Mouse (Mus musculus): Measurements from ENCODE around the gene Slc35f4. TPM values are rescaled to one million over a fixed set of nuclear protein-coding genes. Genes with fewer than 3 reads are reported as not detected.

The Slc35f4 gene
- total and polyA plus RNA-seq, 2 experiments, result not detected

- H3K4me3 ChIP-seq (ENCODE audit: insufficient read depth, low read depth, low read length), result no peak overlapping the region
- H3K79me2 ChIP-seq (ENCODE audit: control insufficient read depth, insufficient read depth, low read length), result no peaks in the 10 kb centered on the region
- no peak for DNase-seq (ENCODE audit: extremely low read depth, low read depth, low spot score)
- 53% methylated on average over 2 of the region's 2 CpGs for WGBS
- no peak overlapping the region for H3K27ac ChIP-seq (replicated peaks; ENCODE audit: insufficient read depth, low read depth, low read length)
- H3K9ac ChIP-seq (ENCODE audit: low read depth, low read length), result no peak overlapping the region
- no peaks in the 10 kb centered on the region for H3K4me1 ChIP-seq (ENCODE audit: control insufficient read depth, insufficient read depth, low read length)
- H3K36me3 ChIP-seq (ENCODE audit: control insufficient read depth, insufficient read depth, low read length), result no peaks in the 10 kb centered on the region
- TF ChIP-seq CTCF (IDR thresholded peaks at IDR 0.05; ENCODE audit: low read depth, low read length), result no peak
- TF ChIP-seq POLR2A (IDR thresholded peaks at IDR 0.05; ENCODE audit: extremely low read depth, insufficient read depth, low read length), result no peak
- H3K27me3 ChIP-seq (ENCODE audit: control insufficient read depth, insufficient read depth, low read length), result no peaks in the 10 kb centered on the region
Observed at GRCm38 (mm10) chr14:49461761-49462160, 64.1 kb downstream of the Slc35f4 start.

DNA sequence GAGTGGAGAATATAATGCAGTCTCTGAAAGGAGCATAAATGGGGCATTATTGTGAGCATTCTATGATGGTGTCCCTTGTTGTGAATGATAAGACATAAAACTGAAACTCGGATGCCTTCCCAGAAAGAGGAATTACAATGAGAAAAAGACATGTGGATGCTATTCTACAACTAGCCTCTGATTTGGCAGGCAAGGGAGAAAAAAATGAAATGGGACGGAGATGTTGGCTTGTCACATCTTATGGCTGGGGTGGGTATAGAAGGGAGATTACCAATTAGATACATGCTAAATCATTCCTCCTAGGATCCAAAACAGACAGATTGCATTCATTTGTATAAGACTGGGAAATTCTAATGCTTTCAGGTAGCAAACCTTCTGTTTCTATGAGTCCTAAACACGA lies 65.0 kb downstream of the Slc35f4 start:
- TF ChIP-seq POLR2A (IDR thresholded peaks at IDR 0.05; ENCODE audit: extremely low read depth, insufficient read depth, low read length), result no peak
- TF ChIP-seq CTCF (IDR thresholded peaks at IDR 0.05; ENCODE audit: low read depth, low read length), result no peak
- no peak for DNase-seq (ENCODE audit: extremely low read depth, low read depth, low spot score)
- Histone ChIP-seq H3K4me1 (ENCODE audit: control insufficient read depth, insufficient read depth, low read length) (no peaks in the 10 kb centered on the region), H3K9ac (ENCODE audit: low read depth, low read length) (no peak overlapping the region), H3K27me3 (ENCODE audit: control insufficient read depth, insufficient read depth, low read length) (no peaks in the 10 kb centered on the region), H3K4me3 (ENCODE audit: insufficient read depth, low read depth, low read length) (no peak overlapping the region), H3K27ac (replicated peaks; ENCODE audit: insufficient read depth, low read depth, low read length) (no peak overlapping the region), H3K79me2 (ENCODE audit: control insufficient read depth, insufficient read depth, low read length) (no peaks in the 10 kb centered on the region), H3K36me3 (ENCODE audit: control insufficient read depth, insufficient read depth, low read length) (no peaks in the 10 kb centered on the region)
- 57% methylated on average over 3 of the region's 3 CpGs for WGBS

DNA sequence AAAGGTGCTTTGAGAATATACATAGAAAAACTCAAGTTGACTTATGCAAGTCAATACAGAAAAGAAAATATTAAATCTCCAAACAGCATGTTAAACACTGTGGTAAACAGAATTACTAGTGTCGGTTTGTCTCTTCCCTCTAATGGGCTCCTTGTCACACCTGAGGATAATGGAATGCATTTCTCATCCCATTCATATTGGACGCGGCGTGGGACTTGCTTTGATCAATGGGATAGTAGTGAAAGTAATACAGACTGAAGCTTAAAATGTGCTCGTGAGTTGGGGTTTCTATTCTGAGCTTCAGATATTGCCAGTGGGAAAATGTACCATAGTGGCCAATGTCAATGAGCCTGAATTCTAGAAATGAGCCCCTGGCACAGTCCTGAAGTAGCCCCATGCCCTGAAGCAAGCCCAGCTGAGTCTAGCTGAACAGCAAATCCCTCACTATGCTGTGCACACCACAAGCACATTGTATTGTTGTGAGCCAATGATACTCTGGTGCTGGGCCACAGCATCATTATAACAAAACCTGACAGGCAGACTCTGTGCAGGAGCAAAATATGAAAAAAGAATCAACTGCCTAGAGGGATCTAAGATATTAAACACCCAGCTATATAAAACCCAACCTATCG lies 71.4 kb downstream of the Slc35f4 start:
- no peaks in the 10 kb centered on the region for H3K4me1 ChIP-seq (ENCODE audit: control insufficient read depth, insufficient read depth, low read length)
- no peak overlapping the region for H3K9ac ChIP-seq (ENCODE audit: low read depth, low read length)
- no peak for DNase-seq (ENCODE audit: extremely low read depth, low read depth, low spot score)
- H3K27ac ChIP-seq (replicated peaks; ENCODE audit: insufficient read depth, low read depth, low read length), result no peak overlapping the region
- H3K79me2 ChIP-seq (ENCODE audit: control insufficient read depth, insufficient read depth, low read length), result no peaks in the 10 kb centered on the region
- H3K27me3 ChIP-seq (ENCODE audit: control insufficient read depth, insufficient read depth, low read length), result no peaks in the 10 kb centered on the region
- no peak overlapping the region for H3K4me3 ChIP-seq (ENCODE audit: insufficient read depth, low read depth, low read length)
- 88% methylated on average over 6 of the region's 6 CpGs for WGBS
- no peaks in the 10 kb centered on the region for H3K36me3 ChIP-seq (ENCODE audit: control insufficient read depth, insufficient read depth, low read length)
- TF ChIP-seq CTCF (IDR thresholded peaks at IDR 0.05; ENCODE audit: low read depth, low read length) (no peak), POLR2A (IDR thresholded peaks at IDR 0.05; ENCODE audit: extremely low read depth, insufficient read depth, low read length) (no peak)

GRCm38 (mm10) chr14:49453782-49454181 lies 72.1 kb downstream of the Slc35f4 start:
- Histone ChIP-seq H3K27me3 (ENCODE audit: control insufficient read depth, insufficient read depth, low read length) (no peaks in the 10 kb centered on the region), H3K79me2 (ENCODE audit: control insufficient read depth, insufficient read depth, low read length) (no peaks in the 10 kb centered on the region), H3K4me1 (ENCODE audit: control insufficient read depth, insufficient read depth, low read length) (no peaks in the 10 kb centered on the region), H3K4me3 (ENCODE audit: insufficient read depth, low read depth, low read length) (no peak overlapping the region), H3K36me3 (ENCODE audit: control insufficient read depth, insufficient read depth, low read length) (no peaks in the 10 kb centered on the region), H3K9ac (ENCODE audit: low read depth, low read length) (no peak overlapping the region), H3K27ac (replicated peaks; ENCODE audit: insufficient read depth, low read depth, low read length) (no peak overlapping the region)
- no peak for DNase-seq (ENCODE audit: extremely low read depth, low read depth, low spot score)
- TF ChIP-seq CTCF (IDR thresholded peaks at IDR 0.05; ENCODE audit: low read depth, low read length) (no peak), POLR2A (IDR thresholded peaks at IDR 0.05; ENCODE audit: extremely low read depth, insufficient read depth, low read length) (no peak)
- 46% methylated on average over 3 of the region's 3 CpGs for WGBS

GRCm38 (mm10) chr14:49447669-49448068 lies 78.2 kb downstream of the Slc35f4 start:
- WGBS, result 42% methylated on average over 7 of the region's 7 CpGs
- Histone ChIP-seq H3K9ac (ENCODE audit: low read depth, low read length) (no peak overlapping the region), H3K79me2 (ENCODE audit: control insufficient read depth, insufficient read depth, low read length) (no peaks in the 10 kb centered on the region), H3K4me1 (ENCODE audit: control insufficient read depth, insufficient read depth, low read length) (no peaks in the 10 kb centered on the region), H3K4me3 (ENCODE audit: insufficient read depth, low read depth, low read length) (no peak overlapping the region), H3K36me3 (ENCODE audit: control insufficient read depth, insufficient read depth, low read length) (no peaks in the 10 kb centered on the region), H3K27ac (replicated peaks; ENCODE audit: insufficient read depth, low read depth, low read length) (no peak overlapping the region), H3K27me3 (ENCODE audit: control insufficient read depth, insufficient read depth, low read length) (no peaks in the 10 kb centered on the region)
- TF ChIP-seq POLR2A (IDR thresholded peaks at IDR 0.05; ENCODE audit: extremely low read depth, insufficient read depth, low read length), result no peak
- TF ChIP-seq CTCF (IDR thresholded peaks at IDR 0.05; ENCODE audit: low read depth, low read length), result no peak
- DNase-seq (ENCODE audit: extremely low read depth, low read depth, low spot score), result no peak

GRCm38 (mm10) chr14:49446461-49446860 lies 79.4 kb downstream of the Slc35f4 start:
- TF ChIP-seq CTCF (IDR thresholded peaks at IDR 0.05; ENCODE audit: low read depth, low read length) (no peak), POLR2A (IDR thresholded peaks at IDR 0.05; ENCODE audit: extremely low read depth, insufficient read depth, low read length) (no peak)
- H3K79me2 ChIP-seq (ENCODE audit: control insufficient read depth, insufficient read depth, low read length), result no peaks in the 10 kb centered on the region
- H3K27me3 ChIP-seq (ENCODE audit: control insufficient read depth, insufficient read depth, low read length), result no peaks in the 10 kb centered on the region
- no peaks in the 10 kb centered on the region for H3K4me1 ChIP-seq (ENCODE audit: control insufficient read depth, insufficient read depth, low read length)
- H3K4me3 ChIP-seq (ENCODE audit: insufficient read depth, low read depth, low read length), result no peak overlapping the region
- DNase-seq (ENCODE audit: extremely low read depth, low read depth, low spot score), result no peak
- H3K9ac ChIP-seq (ENCODE audit: low read depth, low read length), result no peak overlapping the region
- 45% methylated on average over 7 of the region's 7 CpGs for WGBS
- no peak overlapping the region for H3K27ac ChIP-seq (replicated peaks; ENCODE audit: insufficient read depth, low read depth, low read length)
- no peaks in the 10 kb centered on the region for H3K36me3 ChIP-seq (ENCODE audit: control insufficient read depth, insufficient read depth, low read length)
